Mouse (Mus musculus): Measurements from ENCODE around the gene Rnf208.

- TF ChIP-seq CTCF (IDR thresholded peaks at IDR 0.05; ENCODE audit: low read depth, low read length) (no peak), GATA2 (IDR thresholded peaks at IDR 0.05; ENCODE audit: borderline replicate concordance, low read depth, low read length) (no peak), GATA1 (IDR thresholded peaks at IDR 0.05; ENCODE audit: borderline replicate concordance, low read length) (no peak)
These were observed at the start of gene Rnf208, which contains the start of gene Cysrt1 for GRCm38 (mm10) chr2:25242101-25242506.

Measured in G1E (cell line).